Mouse (Mus musculus): ENCODE results near the gene Bst1.

DNA sequence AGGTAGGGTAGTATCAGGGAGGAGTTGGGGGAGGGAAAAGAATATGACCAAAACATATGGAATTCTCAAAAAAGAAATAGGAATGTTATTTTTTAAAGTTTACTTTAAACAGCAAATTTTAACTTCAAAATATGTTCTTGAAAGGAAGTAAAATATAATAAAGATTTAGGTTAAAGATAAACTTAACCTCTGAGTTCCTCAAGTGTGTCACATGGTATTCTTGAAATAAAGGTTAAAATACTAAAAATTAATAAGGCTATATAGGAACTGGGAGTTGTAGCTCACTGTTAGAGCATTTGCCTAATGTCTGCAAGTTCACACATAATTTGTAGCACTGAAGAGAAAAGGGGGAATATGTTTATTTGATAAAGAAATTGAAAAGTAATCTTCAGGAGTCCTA is 17.4 kb upstream of the Bst1 start:
- TF ChIP-seq EP300 (IDR thresholded peaks at IDR 0.05; ENCODE audit: low read depth) (no peak), CTCF (IDR thresholded peaks at IDR 0.05; ENCODE audit: low read depth) (no peak)
